Mouse (Mus musculus): ENCODE measurements around the gene Slc25a26. TPM values are rescaled to one million over a fixed set of nuclear protein-coding genes. Genes with fewer than 3 reads are reported as not detected.

Slc25a26 gene
- 5.1 and 5.2 TPM in 2 replicates for polyA plus RNA-seq (2015; fragmentation: Nextera tagmentation; extraction: Ambion mirVana)

DNA sequence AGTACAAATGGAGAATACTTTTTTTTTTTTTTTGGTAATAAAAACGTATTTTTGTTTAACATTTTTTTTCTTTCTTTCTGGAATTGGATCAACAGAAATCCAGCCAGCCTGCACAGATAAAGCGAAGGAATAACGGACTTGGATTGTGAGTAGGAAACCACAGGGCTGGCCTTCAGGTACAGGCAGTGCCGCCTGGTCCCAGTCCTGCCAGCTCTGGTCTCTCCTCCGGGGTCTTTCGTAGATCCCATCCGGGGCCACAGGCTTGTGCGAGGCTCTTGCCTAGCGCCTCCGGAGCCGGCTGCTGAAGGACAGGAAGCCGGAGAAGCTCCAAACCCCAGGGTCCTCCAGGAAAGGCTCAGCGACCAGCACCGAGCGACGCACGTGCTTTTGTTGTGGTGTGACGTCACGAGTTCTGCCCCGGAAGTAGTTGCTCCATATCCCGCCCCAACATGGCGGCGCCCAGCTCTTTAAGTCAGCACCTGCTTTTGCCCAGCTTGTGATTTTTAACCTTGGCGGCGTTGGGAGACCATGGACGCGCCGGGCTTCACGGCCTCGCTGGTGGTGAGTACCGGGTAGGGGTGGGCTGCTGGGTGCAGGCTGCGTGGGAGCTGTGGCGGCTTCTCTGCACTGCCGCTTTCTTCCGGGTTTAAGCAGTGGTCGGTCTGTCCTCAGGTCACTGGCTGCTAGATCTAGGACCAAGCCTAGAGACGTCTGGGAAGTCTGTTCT is at the start of gene Slc25a26:
Slc25a26 (plus strand) TSS at position 435 of the 727 bp plus-strand sequence.
- DNase-seq (ENCODE audit: low spot score) = peak; percentile 92
- under 1% methylated on average over 37 of the region's 37 CpGs for WGBS
- Histone ChIP-seq H3K4me3 (ENCODE audit: low read depth, low read length) (peak within 1 kb of the TSS; percentile 73), H3K9me3 (ENCODE audit: low read length) (no peaks in the 10 kb centered on the region), H3K9ac (replicated peaks; ENCODE audit: low read depth) (peak within 1 kb of the TSS; percentile 50), H3K27ac (ENCODE audit: low read length) (no peak within 1 kb of the TSS), H3K4me1 (ENCODE audit: insufficient read depth, low read depth, low read length) (peaks cover 9% of the 10 kb centered on the region; the same call in 1 of the 2 replicates), H3K4me2 (replicated peaks; ENCODE audit: low read depth, low read length) (peak within 1 kb of the TSS; percentile 85), H3K27me3 (replicated peaks; ENCODE audit: insufficient read depth, low read length) (no peaks in the 10 kb centered on the region), H3K36me3 (ENCODE audit: insufficient read depth, low read length) (no peaks in the 10 kb centered on the region)
- peak; percentile 99 for ATAC-seq
- no peak for TF ChIP-seq EP300 (IDR thresholded peaks at IDR 0.05)
- TF ChIP-seq CTCF (IDR thresholded peaks at IDR 0.05) = no peak

- H3K9ac ChIP-seq (replicated peaks; ENCODE audit: low read depth) = no peak overlapping the region
- no peaks in the 10 kb centered on the region for H3K27me3 ChIP-seq (replicated peaks; ENCODE audit: insufficient read depth, low read length)
- H3K36me3 ChIP-seq (ENCODE audit: insufficient read depth, low read length) = no peaks in the 10 kb centered on the region
- no peaks in the 10 kb centered on the region for H3K4me1 ChIP-seq (ENCODE audit: insufficient read depth, low read depth, low read length)
- TF ChIP-seq EP300 (IDR thresholded peaks at IDR 0.05) = no peak
- peak; percentile 86 for TF ChIP-seq CTCF (IDR thresholded peaks at IDR 0.05)
- ATAC-seq = peak; percentile 67
- no peak overlapping the region for H3K27ac ChIP-seq (ENCODE audit: low read length)
- peak; percentile 79 for DNase-seq (ENCODE audit: low spot score)
- peak overlapping the region; percentile 22; the same call in 1 of the 2 replicates for H3K4me2 ChIP-seq (replicated peaks; ENCODE audit: low read depth, low read length)
- no peak overlapping the region for H3K4me3 ChIP-seq (ENCODE audit: low read depth, low read length)
- no peaks in the 10 kb centered on the region for H3K9me3 ChIP-seq (ENCODE audit: low read length)
- WGBS = 16% methylated on average over 12 of the region's 12 CpGs
Observed at GRCm38 (mm10) chr6:94464037-94464891, 35.9 kb upstream of the Slc25a26 start.

DNA sequence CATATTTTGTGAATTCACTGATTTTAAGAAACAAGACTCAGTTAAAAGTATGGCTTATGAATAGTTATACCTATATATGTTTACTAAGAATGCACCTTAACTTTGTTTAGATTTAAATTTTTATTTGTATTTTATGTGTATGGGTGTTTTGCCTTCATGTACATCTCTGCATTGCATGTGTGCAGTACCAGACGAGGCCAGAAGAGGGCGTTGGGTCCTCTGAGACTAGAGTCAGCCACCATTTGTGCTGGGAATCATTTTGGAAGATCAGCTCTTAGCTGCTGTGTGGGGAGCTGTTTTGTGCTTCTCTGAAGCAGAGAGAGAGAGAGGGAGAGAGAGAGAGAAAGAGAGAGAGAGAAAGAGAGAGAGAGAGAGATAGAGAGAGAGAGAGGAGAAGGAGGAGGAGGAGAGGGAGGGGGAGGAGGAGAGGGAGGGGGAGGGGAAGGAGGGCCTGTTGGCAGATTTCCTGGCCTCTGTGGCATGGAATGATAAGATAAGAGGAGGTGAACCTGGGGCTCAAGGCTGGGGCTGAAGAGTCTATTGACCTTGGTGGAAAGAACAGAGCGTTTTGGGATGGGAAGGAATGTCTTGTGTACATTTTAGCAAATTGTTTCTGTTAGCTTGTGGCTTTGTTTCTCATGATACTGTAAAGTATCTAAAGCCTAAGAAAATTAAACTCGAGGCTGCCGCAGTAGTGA is 33.5 kb upstream of the Slc25a26 start:
- Histone ChIP-seq H3K4me1 (ENCODE audit: insufficient read depth, low read depth, low read length) (no peaks in the 10 kb centered on the region), H3K4me3 (ENCODE audit: low read depth, low read length) (no peak overlapping the region), H3K27ac (ENCODE audit: low read length) (no peak overlapping the region), H3K9me3 (ENCODE audit: low read length) (no peaks in the 10 kb centered on the region), H3K4me2 (replicated peaks; ENCODE audit: low read depth, low read length) (no peak overlapping the region), H3K27me3 (replicated peaks; ENCODE audit: insufficient read depth, low read length) (no peaks in the 10 kb centered on the region), H3K36me3 (ENCODE audit: insufficient read depth, low read length) (no peaks in the 10 kb centered on the region), H3K9ac (replicated peaks; ENCODE audit: low read depth) (no peak overlapping the region)
- DNase-seq (ENCODE audit: low spot score) (no peak), ATAC-seq (no peak)
- TF ChIP-seq EP300 (IDR thresholded peaks at IDR 0.05) (no peak), CTCF (IDR thresholded peaks at IDR 0.05) (peak; percentile 60)
- WGBS = 14% methylated on average over 5 of the region's 5 CpGs

DNA sequence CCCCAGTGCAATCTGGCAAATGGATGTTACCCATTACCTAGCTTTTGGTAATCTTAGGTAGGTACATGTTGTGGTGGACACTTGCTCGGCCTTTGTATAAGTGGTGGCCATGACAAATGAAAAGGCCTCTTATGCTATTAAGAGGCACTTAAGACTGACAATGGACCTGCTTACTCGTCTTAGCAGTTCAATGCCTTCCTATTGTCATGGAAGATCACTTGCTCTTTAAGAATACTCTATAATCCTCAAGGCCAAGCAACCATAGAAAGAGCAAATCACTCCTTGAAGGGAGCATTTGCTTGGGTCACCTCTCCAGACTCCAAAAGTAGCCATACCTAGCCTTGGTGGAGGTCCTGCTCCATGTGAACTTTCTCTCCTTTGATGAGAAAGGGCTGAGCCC is 7.4 kb upstream of the Slc25a26 start:
- H3K4me3 ChIP-seq (ENCODE audit: low read depth, low read length) = no peak overlapping the region
- ATAC-seq (no peak), DNase-seq (ENCODE audit: low spot score) (no peak)
- no peaks in the 10 kb centered on the region for H3K9me3 ChIP-seq (ENCODE audit: low read length)
- TF ChIP-seq CTCF (IDR thresholded peaks at IDR 0.05) (no peak), EP300 (IDR thresholded peaks at IDR 0.05) (no peak)
- H3K9ac ChIP-seq (replicated peaks; ENCODE audit: low read depth) = no peak overlapping the region
- H3K27me3 ChIP-seq (replicated peaks; ENCODE audit: insufficient read depth, low read length) = no peaks in the 10 kb centered on the region
- no peak overlapping the region for H3K4me2 ChIP-seq (replicated peaks; ENCODE audit: low read depth, low read length)
- 44% methylated on average over 2 of the region's 2 CpGs for WGBS
- H3K36me3 ChIP-seq (ENCODE audit: insufficient read depth, low read length) = no peaks in the 10 kb centered on the region
- H3K27ac ChIP-seq (ENCODE audit: low read length) = no peak overlapping the region
- no peaks in the 10 kb centered on the region for H3K4me1 ChIP-seq (ENCODE audit: insufficient read depth, low read depth, low read length)

- Histone ChIP-seq H3K36me3 (ENCODE audit: insufficient read depth, low read length) (no peaks in the 10 kb centered on the region), H3K4me1 (ENCODE audit: insufficient read depth, low read depth, low read length) (peaks cover 9% of the 10 kb centered on the region; the same call in 1 of the 2 replicates), H3K9me3 (ENCODE audit: low read length) (no peaks in the 10 kb centered on the region), H3K9ac (replicated peaks; ENCODE audit: low read depth) (no peak overlapping the region), H3K27ac (ENCODE audit: low read length) (no peak overlapping the region), H3K4me2 (replicated peaks; ENCODE audit: low read depth, low read length) (no peak overlapping the region), H3K27me3 (replicated peaks; ENCODE audit: insufficient read depth, low read length) (no peaks in the 10 kb centered on the region), H3K4me3 (ENCODE audit: low read depth, low read length) (no peak overlapping the region)
- WGBS = 44% methylated on average over 6 of the region's 6 CpGs
- DNase-seq (ENCODE audit: low spot score) (no peak), ATAC-seq (no peak)
- no peak for TF ChIP-seq EP300 (IDR thresholded peaks at IDR 0.05)
- no peak for TF ChIP-seq CTCF (IDR thresholded peaks at IDR 0.05)
Observed at GRCm38 (mm10) chr6:94503963-94504362, 3.8 kb downstream of the Slc25a26 start.

GRCm38 (mm10) chr6:94507921-94508320 is 7.8 kb downstream of the Slc25a26 start:
- H3K4me2 ChIP-seq (replicated peaks; ENCODE audit: low read depth, low read length) = no peak overlapping the region
- H3K9ac ChIP-seq (replicated peaks; ENCODE audit: low read depth) = no peak overlapping the region
- no peak overlapping the region for H3K27ac ChIP-seq (ENCODE audit: low read length)
- H3K9me3 ChIP-seq (ENCODE audit: low read length) = no peaks in the 10 kb centered on the region
- H3K4me3 ChIP-seq (ENCODE audit: low read depth, low read length) = no peak overlapping the region
- TF ChIP-seq CTCF (IDR thresholded peaks at IDR 0.05) (no peak), EP300 (IDR thresholded peaks at IDR 0.05) (no peak)
- no peak for ATAC-seq
- H3K4me1 ChIP-seq (ENCODE audit: insufficient read depth, low read depth, low read length) = no peaks in the 10 kb centered on the region
- no peak for DNase-seq (ENCODE audit: low spot score)
- H3K27me3 ChIP-seq (replicated peaks; ENCODE audit: insufficient read depth, low read length) = no peaks in the 10 kb centered on the region
- no peaks in the 10 kb centered on the region for H3K36me3 ChIP-seq (ENCODE audit: insufficient read depth, low read length)
- 85% methylated on average over 6 of the region's 6 CpGs for WGBS
